Mouse (Mus musculus) T-cell, adult 2 months (primary cell): Measurements from ENCODE around the gene Fbxw4.
"Not testable (repeated sequence)": the region's sequence is repeated elsewhere in the genome, so short reads cannot be mapped to it uniquely, and the experiment has no call there.

Source experiments
- DNase-seq: peaks from one replicate; pipeline ENCODE4 v3.0.0; 2022; ENCODE audit warnings: low spot score

Fbxw4 gene

GRCm38 (mm10) chr19:45580235-45580634, 79.9 kb downstream of the Fbxw4 start:
- DNase-seq: no peak

- DNase-seq: no peak
Observed at GRCm38 (mm10) chr19:45579416-45579815, 80.7 kb downstream of the Fbxw4 start.

GRCm38 (mm10) chr19:45578976-45579375, 81.1 kb downstream of the Fbxw4 start:
- DNase-seq: peak; percentile 51

GRCm38 (mm10) chr19:45577141-45577750, 82.9 kb downstream of the Fbxw4 start:
- DNase-seq: peak; percentile 59

- no peak for DNase-seq
Observed at GRCm38 (mm10) chr19:45575632-45576001, 84.5 kb downstream of the Fbxw4 start.

- DNase-seq: peak; percentile 56
Observed at GRCm38 (mm10) chr19:45574941-45575631, 85.0 kb downstream of the Fbxw4 start.

GRCm38 (mm10) chr19:45574339-45574898, 85.7 kb downstream of the Fbxw4 start:
- DNase-seq: no peak

GRCm38 (mm10) chr19:45573861-45574267, 86.2 kb downstream of the Fbxw4 start:
- DNase-seq: peak; percentile 84

GRCm38 (mm10) chr19:45573033-45573432, 87.1 kb downstream of the Fbxw4 start:
- DNase-seq: no peak

- no peak for DNase-seq
Observed at GRCm38 (mm10) chr19:45567367-45567766, 92.7 kb downstream of the Fbxw4 start.

GRCm38 (mm10) chr19:45565925-45566715, 94.0 kb downstream of the Fbxw4 start:
- no peak for DNase-seq

GRCm38 (mm10) chr19:45560153-45560890, 99.8 kb downstream of the Fbxw4 start, which contains the start of the genes Poll and Gm17018:
Gene Poll, minus strand, starts transcription at chr19:45560531.
Gene Gm17018, plus strand, starts transcription at chr19:45560615.
- DNase-seq: peak; percentile 83

- DNase-seq: no peak
Observed at GRCm38 (mm10) chr19:45554136-45554535, 106.0 kb downstream of the Fbxw4 start.

GRCm38 (mm10) chr19:45552187-45552586, 107.9 kb downstream of the Fbxw4 start:
- DNase-seq: no peak

- no peak for DNase-seq
Observed at GRCm38 (mm10) chr19:45549948-45550347, 110.2 kb downstream of the Fbxw4 start.

- DNase-seq: no peak
Observed at GRCm38 (mm10) chr19:45549128-45549915, 110.8 kb downstream of the Fbxw4 start.

GRCm38 (mm10) chr19:45548196-45548595, 111.9 kb downstream of the Fbxw4 start:
- DNase-seq: not testable (repeated sequence)

- peak; percentile 66 for DNase-seq
Observed at GRCm38 (mm10) chr19:45544925-45545321, 115.2 kb downstream of the Fbxw4 start.

GRCm38 (mm10) chr19:45544152-45544924, 115.8 kb downstream of the Fbxw4 start:
- peak; percentile 11 for DNase-seq

GRCm38 (mm10) chr19:45542061-45542460, 118.1 kb downstream of the Fbxw4 start:
- DNase-seq: no peak
